Mouse (Mus musculus): ENCODE results near the gene Pfkfb1.

DNA sequence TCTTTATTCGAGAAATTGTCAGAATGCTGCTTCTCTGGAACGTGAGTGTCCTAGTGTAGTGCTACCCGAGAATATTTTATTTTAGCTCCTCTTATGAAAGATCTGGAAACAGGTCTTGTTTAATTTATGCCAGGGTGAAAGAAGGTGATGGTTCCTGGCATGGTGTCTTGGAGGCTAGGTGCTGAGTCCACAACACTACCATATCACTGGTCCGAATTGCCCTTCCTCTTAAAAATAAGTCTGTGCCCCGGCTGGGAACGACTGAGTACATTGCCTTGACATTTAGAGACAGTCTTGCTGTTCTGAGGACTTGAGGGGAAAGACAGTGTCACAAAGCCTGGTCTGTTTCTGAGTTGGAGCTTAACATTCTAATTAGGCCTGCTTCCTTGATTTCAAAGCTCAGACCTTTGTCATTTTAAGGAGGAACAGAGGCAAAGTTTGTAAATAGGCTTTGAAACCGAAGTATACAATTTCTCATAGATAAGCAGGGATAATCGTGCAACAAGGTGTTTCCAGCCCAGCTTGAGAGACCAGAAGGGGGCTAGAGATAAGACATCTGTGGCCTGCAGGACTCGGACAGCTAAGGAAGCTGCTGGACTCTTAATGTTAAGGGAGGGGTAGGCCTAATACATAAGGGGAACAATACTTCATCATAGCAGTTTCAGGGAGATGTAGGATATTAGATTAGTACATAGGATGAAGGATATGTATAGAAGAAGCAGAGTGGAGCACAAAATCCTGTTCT, 7.2 kb downstream of the Pfkfb1 start:
- TF ChIP-seq POLR2A (IDR thresholded peaks at IDR 0.05; ENCODE audit: insufficient read depth, low read depth, low read length) (no peak), CTCF (IDR thresholded peaks at IDR 0.05; ENCODE audit: insufficient read depth, low read depth, low read length) (no peak)
